Mouse (Mus musculus): Measurements from ENCODE around the gene Itga7. TPM values are rescaled to one million over a fixed set of nuclear protein-coding genes. Genes with fewer than 3 reads are reported as not detected.

Gene Itga7
- polyA plus RNA-seq, 1 experiment from 2014 or later = 1.3 TPM

DNA sequence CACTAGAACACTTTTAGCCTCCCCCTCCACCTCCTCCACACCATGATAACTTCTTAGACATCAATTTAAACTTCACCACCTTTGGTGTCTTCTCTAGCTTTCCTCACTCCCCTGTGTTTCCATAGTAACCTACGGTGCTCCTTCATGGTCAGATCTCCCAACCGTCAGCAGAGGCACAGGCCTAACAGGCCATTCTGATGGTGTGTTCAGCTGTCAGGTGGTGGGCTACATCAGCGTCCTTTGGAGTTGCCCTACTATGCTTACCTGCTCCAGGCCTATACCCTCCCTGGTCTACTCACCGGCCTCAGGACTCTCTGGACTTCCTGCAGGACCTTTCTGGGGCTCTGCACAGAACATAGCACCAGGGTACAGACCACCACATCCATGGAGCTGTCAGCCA, 26.5 kb downstream of the Itga7 start:
- DNase-seq (ENCODE audit: low spot score) = no peak
- Histone ChIP-seq H3K9me3 (replicated peaks; ENCODE audit: control insufficient read depth, low read length) (no peaks in the 10 kb centered on the region), H3K36me3 (ENCODE audit: control insufficient read depth, insufficient read depth, low read length) (no peaks in the 10 kb centered on the region), H3K4me3 (ENCODE audit: low read depth, low read length) (no peak overlapping the region), H3K27me3 (replicated peaks; ENCODE audit: control insufficient read depth, insufficient read depth, low read length) (no peaks in the 10 kb centered on the region), H3K27ac (ENCODE audit: low read depth, low read length) (no peak overlapping the region), H3K9ac (ENCODE audit: low read length) (no peak overlapping the region), H3K4me1 (ENCODE audit: control insufficient read depth, insufficient read depth, low read length) (no peaks in the 10 kb centered on the region), H3K4me2 (ENCODE audit: low read length) (no peak overlapping the region)
- 80% methylated on average over 4 of the region's 4 CpGs for WGBS
- no peak for ATAC-seq

DNA sequence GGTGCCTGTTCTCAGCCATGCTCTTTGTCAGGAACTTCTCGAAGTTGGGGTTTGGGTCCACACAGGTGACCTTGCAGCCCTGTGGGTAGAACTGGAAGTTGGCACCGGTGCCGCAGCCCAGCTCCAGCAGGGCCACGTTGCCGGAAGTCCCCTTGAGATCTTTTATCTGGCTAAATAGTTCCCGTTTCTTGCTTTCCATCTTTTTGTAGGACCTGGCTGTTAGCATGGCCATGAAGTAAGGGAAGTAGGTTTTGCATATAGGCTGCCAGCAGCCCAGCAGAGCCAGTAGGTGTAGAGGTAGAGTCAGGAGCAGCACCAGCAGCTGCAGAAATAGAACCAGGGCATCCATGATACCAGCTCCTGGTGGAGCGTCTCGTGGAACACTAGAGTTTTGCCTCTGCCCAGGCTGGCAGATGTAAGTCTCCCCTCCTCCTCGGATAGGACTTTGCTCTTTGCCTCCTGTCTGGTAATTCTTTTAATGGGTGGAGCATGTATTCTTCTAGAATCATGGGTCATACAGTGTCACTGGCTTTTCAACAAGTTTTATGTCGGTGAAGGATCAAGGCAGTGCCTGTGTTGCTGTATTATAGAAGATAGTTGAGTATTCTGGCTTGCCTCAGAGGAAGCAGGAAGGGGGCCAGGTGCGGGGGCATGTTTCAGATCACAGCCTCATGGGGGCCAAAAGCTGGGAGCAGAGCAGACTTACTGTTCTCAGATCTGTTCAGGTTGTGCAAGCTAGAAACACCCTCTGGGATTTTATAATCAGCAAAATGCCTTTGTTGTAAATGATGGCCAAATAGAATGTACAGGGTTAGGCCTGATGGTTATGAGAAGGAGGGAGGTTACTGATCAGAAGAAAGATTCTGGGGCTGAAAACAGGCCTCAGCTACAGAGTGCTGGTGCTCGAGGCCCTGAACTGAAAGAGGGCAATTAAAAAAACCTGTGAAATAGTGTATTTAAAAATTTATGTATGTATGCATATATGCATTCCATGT, 27.3 kb downstream of the Itga7 start, which contains the start of gene Mettl7b:
Gene Mettl7b (minus strand): TSS at position 399 of the 995 bp plus-strand sequence.
- Histone ChIP-seq H3K9ac (ENCODE audit: low read length) (no peak within 1 kb of the TSS), H3K27ac (ENCODE audit: low read depth, low read length) (no peak within 1 kb of the TSS), H3K36me3 (ENCODE audit: control insufficient read depth, insufficient read depth, low read length) (no peaks in the 10 kb centered on the region), H3K4me1 (ENCODE audit: control insufficient read depth, insufficient read depth, low read length) (no peaks in the 10 kb centered on the region), H3K27me3 (replicated peaks; ENCODE audit: control insufficient read depth, insufficient read depth, low read length) (no peaks in the 10 kb centered on the region), H3K9me3 (replicated peaks; ENCODE audit: control insufficient read depth, low read length) (no peaks in the 10 kb centered on the region), H3K4me2 (ENCODE audit: low read length) (no peak within 1 kb of the TSS), H3K4me3 (ENCODE audit: low read depth, low read length) (no peak within 1 kb of the TSS)
- ATAC-seq (no peak), DNase-seq (ENCODE audit: low spot score) (no peak)
- WGBS = 88% methylated on average over 12 of the region's 12 CpGs

DNA sequence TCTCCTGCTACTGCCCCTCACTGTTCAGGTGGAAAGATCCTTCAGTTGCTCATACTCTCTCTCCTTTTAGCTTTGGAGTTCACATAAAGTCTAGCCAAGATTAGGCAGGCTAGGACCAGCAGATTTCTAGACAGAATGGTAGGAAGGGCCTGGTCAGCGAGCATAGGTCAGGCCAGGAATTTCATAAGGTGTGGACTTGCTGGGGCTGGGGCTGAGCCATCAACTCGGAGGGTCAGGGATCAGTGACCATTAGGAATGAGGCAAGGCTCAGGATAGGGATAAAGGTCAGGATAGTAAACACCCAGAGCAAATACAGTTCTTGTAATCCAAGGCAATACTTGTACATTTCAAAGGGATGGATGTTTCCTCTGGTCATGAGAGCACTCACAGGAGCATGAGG, 31.3 kb downstream of the Itga7 start:
- no peaks in the 10 kb centered on the region for H3K9me3 ChIP-seq (replicated peaks; ENCODE audit: control insufficient read depth, low read length)
- no peak for ATAC-seq
- no peak for DNase-seq (ENCODE audit: low spot score)
- H3K4me2 ChIP-seq (ENCODE audit: low read length) = no peak overlapping the region
- no peak overlapping the region for H3K27ac ChIP-seq (ENCODE audit: low read depth, low read length)
- H3K9ac ChIP-seq (ENCODE audit: low read length) = no peak overlapping the region
- no peak overlapping the region for H3K4me3 ChIP-seq (ENCODE audit: low read depth, low read length)
- 76% methylated on average over 2 of the region's 2 CpGs for WGBS
- no peaks in the 10 kb centered on the region for H3K27me3 ChIP-seq (replicated peaks; ENCODE audit: control insufficient read depth, insufficient read depth, low read length)
- H3K36me3 ChIP-seq (ENCODE audit: control insufficient read depth, insufficient read depth, low read length) = no peaks in the 10 kb centered on the region
- H3K4me1 ChIP-seq (ENCODE audit: control insufficient read depth, insufficient read depth, low read length) = no peaks in the 10 kb centered on the region

DNA sequence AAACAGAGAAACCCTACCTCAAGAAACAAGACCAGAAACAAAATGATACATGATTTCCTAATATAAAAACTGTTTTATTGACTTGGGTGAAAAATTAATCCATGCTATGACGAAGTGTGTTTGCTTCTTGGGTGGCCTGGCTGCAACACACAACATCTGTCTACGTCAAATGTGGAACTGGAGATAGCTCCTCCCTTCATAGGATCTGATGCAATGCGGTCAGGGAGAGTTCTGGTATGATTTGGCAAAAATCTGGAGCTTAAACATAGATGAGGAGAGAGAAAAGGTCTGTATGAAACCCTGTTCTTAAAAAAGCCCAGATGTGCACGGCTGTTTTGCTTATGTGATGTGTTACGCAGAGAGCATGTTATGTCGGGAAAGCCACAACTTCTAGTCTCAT, 32.3 kb downstream of the Itga7 start:
- no peak for ATAC-seq
- Histone ChIP-seq H3K27ac (ENCODE audit: low read depth, low read length) (no peak overlapping the region), H3K4me1 (ENCODE audit: control insufficient read depth, insufficient read depth, low read length) (no peaks in the 10 kb centered on the region), H3K4me3 (ENCODE audit: low read depth, low read length) (no peak overlapping the region), H3K27me3 (replicated peaks; ENCODE audit: control insufficient read depth, insufficient read depth, low read length) (no peaks in the 10 kb centered on the region), H3K4me2 (ENCODE audit: low read length) (no peak overlapping the region), H3K36me3 (ENCODE audit: control insufficient read depth, insufficient read depth, low read length) (no peaks in the 10 kb centered on the region), H3K9ac (ENCODE audit: low read length) (no peak overlapping the region), H3K9me3 (replicated peaks; ENCODE audit: control insufficient read depth, low read length) (no peaks in the 10 kb centered on the region)
- 88% methylated on average over 6 of the region's 6 CpGs for WGBS
- no peak for DNase-seq (ENCODE audit: low spot score)

DNA sequence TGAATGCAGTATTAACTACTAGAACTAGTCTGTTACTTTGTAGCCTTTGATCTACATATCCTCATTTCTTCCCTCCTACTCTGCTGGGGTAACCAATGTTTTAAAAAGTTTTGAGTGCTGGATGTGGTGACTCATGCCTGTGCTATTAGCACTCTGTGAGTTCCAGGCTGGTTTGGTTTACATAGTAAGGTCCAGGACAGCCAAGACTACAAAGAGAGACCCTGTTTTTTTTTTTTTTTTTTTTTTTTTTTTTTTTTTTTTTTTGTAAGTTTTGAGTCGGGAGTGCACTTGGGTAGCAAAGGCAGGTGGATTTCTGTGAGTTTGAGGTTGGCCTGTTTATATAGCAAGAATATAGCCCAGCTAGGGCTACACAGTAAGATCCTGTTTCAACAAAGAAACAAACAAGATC, 34.7 kb downstream of the Itga7 start:
- WGBS = 55% methylated on average over 1 of the region's 1 CpGs
- H3K9ac ChIP-seq (ENCODE audit: low read length) = no peak overlapping the region
- H3K9me3 ChIP-seq (replicated peaks; ENCODE audit: control insufficient read depth, low read length) = no peaks in the 10 kb centered on the region
- H3K27ac ChIP-seq (ENCODE audit: low read depth, low read length) = no peak overlapping the region
- H3K4me2 ChIP-seq (ENCODE audit: low read length) = no peak overlapping the region
- no peak overlapping the region for H3K4me3 ChIP-seq (ENCODE audit: low read depth, low read length)
- H3K27me3 ChIP-seq (replicated peaks; ENCODE audit: control insufficient read depth, insufficient read depth, low read length) = no peaks in the 10 kb centered on the region
- no peaks in the 10 kb centered on the region for H3K36me3 ChIP-seq (ENCODE audit: control insufficient read depth, insufficient read depth, low read length)
- DNase-seq (ENCODE audit: low spot score) (no peak), ATAC-seq (no peak)
- no peaks in the 10 kb centered on the region for H3K4me1 ChIP-seq (ENCODE audit: control insufficient read depth, insufficient read depth, low read length)

DNA sequence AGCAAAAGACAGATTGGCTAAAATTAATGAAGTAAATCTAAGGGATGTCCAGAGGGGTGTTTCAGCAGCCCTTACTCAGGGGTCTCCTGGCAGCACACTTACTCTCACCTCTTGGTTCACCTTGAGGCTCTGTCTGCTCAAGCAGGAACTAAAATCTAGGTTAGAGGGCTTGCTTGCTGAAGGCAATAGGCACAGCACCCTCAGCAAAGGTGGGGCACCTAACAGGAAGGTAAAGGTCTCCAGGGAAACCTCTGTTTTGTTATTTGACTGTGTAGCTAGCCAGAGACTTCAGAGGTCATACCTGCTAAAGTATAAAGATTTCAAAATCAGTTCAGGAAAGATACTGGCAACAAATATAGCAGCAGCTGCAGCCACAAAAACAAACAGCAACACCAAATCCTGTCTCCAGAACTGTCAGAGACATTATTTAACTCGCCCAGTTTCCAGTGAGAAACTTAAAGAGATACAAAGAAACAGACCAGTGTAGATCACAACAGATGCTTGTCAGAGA, 37.2 kb downstream of the Itga7 start:
- no peak overlapping the region for H3K4me2 ChIP-seq (ENCODE audit: low read length)
- H3K27ac ChIP-seq (ENCODE audit: low read depth, low read length) = no peak overlapping the region
- H3K9me3 ChIP-seq (replicated peaks; ENCODE audit: control insufficient read depth, low read length) = no peaks in the 10 kb centered on the region
- no peak for DNase-seq (ENCODE audit: low spot score)
- H3K36me3 ChIP-seq (ENCODE audit: control insufficient read depth, insufficient read depth, low read length) = no peaks in the 10 kb centered on the region
- no peak overlapping the region for H3K4me3 ChIP-seq (ENCODE audit: low read depth, low read length)
- no peak for ATAC-seq
- WGBS = 51% methylated on average over 1 of the region's 1 CpGs
- no peaks in the 10 kb centered on the region for H3K27me3 ChIP-seq (replicated peaks; ENCODE audit: control insufficient read depth, insufficient read depth, low read length)
- no peak overlapping the region for H3K9ac ChIP-seq (ENCODE audit: low read length)
- H3K4me1 ChIP-seq (ENCODE audit: control insufficient read depth, insufficient read depth, low read length) = no peaks in the 10 kb centered on the region

DNA sequence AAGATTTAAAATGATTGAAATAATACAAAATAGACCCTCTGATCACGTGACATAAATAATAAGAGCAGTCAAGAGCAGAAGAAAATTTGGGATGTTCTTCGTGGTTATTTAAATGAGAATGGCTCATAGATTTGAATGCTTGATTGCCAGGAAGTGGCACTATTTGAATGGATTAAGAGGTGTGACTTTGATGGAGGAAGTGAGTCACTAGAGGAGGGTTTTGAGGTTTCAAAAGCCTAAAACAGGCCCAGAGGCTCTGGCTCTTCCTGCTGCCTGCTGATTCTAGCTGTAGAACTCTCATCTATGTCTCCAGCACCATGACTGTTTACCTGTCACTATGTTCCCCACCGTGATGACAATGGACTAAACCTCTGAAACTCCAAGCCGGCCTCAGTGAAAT, 39.2 kb downstream of the Itga7 start:
- H3K9me3 ChIP-seq (replicated peaks; ENCODE audit: control insufficient read depth, low read length) = no peaks in the 10 kb centered on the region
- H3K27ac ChIP-seq (ENCODE audit: low read depth, low read length) = no peak overlapping the region
- no peak overlapping the region for H3K9ac ChIP-seq (ENCODE audit: low read length)
- no peaks in the 10 kb centered on the region for H3K27me3 ChIP-seq (replicated peaks; ENCODE audit: control insufficient read depth, insufficient read depth, low read length)
- no peaks in the 10 kb centered on the region for H3K4me1 ChIP-seq (ENCODE audit: control insufficient read depth, insufficient read depth, low read length)
- WGBS = 86% methylated on average over 4 of the region's 4 CpGs
- DNase-seq (ENCODE audit: low spot score) (no peak), ATAC-seq (no peak)
- no peaks in the 10 kb centered on the region for H3K36me3 ChIP-seq (ENCODE audit: control insufficient read depth, insufficient read depth, low read length)
- no peak overlapping the region for H3K4me2 ChIP-seq (ENCODE audit: low read length)
- H3K4me3 ChIP-seq (ENCODE audit: low read depth, low read length) = no peak overlapping the region

DNA sequence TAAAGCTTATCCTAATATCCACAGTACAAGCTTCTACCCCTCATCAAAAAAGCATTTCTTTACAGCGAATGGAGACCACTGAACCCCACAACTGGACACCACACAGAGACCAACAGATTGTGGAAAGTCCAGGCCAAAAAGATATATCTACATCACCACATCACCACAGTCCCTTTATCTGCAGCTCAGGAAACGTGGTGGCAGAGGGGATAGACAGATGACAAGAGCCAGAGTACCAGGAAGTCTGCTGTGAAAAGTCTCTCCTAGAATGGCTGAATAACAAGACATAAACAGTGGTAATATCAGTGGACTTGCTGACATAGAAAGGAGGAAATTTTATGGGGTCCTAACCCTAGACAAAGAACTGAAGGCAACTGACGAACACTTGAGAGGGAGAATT, 42.8 kb downstream of the Itga7 start:
- H3K36me3 ChIP-seq (ENCODE audit: control insufficient read depth, insufficient read depth, low read length) = no peaks in the 10 kb centered on the region
- H3K27ac ChIP-seq (ENCODE audit: low read depth, low read length) = no peak overlapping the region
- H3K4me1 ChIP-seq (ENCODE audit: control insufficient read depth, insufficient read depth, low read length) = no peaks in the 10 kb centered on the region
- no peaks in the 10 kb centered on the region for H3K27me3 ChIP-seq (replicated peaks; ENCODE audit: control insufficient read depth, insufficient read depth, low read length)
- ATAC-seq (no peak), DNase-seq (ENCODE audit: low spot score) (no peak)
- H3K4me2 ChIP-seq (ENCODE audit: low read length) = no peak overlapping the region
- no peak overlapping the region for H3K9ac ChIP-seq (ENCODE audit: low read length)
- 65% methylated on average over 3 of the region's 3 CpGs for WGBS
- no peak overlapping the region for H3K4me3 ChIP-seq (ENCODE audit: low read depth, low read length)
- H3K9me3 ChIP-seq (replicated peaks; ENCODE audit: control insufficient read depth, low read length) = no peaks in the 10 kb centered on the region

DNA sequence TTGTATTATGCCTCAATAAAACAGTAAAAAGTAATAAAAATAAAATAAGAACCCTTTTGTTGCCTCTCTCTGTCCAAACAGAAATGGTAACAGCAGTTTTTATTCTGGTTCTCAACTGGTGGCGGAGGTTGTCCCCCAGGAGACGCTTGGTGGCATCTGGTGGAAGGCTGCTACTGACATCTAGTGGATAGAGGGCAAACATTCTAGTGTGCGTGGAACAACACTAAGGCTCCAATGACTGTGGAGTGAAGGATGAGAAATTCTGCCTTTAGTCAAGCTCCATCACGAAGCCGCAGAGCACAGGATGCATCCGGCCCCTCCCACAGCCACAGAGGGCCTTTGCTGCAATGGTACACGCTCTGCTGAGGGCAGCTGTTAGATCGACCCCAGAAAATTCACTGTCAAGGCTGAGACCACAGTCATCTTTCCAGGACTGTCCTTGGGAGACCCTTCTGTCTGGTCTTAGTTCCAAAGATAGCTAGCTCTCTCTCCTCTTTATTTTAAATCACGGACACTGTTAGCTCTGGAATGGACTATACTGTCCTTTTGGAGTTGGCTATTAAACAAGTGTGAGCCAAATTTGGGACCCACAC, 44.0 kb downstream of the Itga7 start:
- peak; percentile 85 for ATAC-seq
- Histone ChIP-seq H3K36me3 (ENCODE audit: control insufficient read depth, insufficient read depth, low read length) (no peaks in the 10 kb centered on the region), H3K27me3 (replicated peaks; ENCODE audit: control insufficient read depth, insufficient read depth, low read length) (no peaks in the 10 kb centered on the region), H3K4me1 (ENCODE audit: control insufficient read depth, insufficient read depth, low read length) (no peaks in the 10 kb centered on the region), H3K9ac (ENCODE audit: low read length) (no peak overlapping the region), H3K4me3 (ENCODE audit: low read depth, low read length) (no peak overlapping the region), H3K4me2 (ENCODE audit: low read length) (no peak overlapping the region), H3K9me3 (replicated peaks; ENCODE audit: control insufficient read depth, low read length) (no peaks in the 10 kb centered on the region), H3K27ac (ENCODE audit: low read depth, low read length) (no peak overlapping the region)
- 32% methylated on average over 9 of the region's 9 CpGs for WGBS
- peak; percentile 82 for DNase-seq (ENCODE audit: low spot score)

Measured in forebrain, embryonic 14.5 days (tissue).